Mouse (Mus musculus) cerebellum, postnatal 10 days (tissue): ENCODE data around the gene Llgl2.

Experiments used
- DNase-seq, 2 experiments: peaks; one replicate each; pipeline ENCODE4 v3.0.0; 2021; ENCODE audit warnings: mixed read lengths in 2 of 2

Llgl2 gene

DNA sequence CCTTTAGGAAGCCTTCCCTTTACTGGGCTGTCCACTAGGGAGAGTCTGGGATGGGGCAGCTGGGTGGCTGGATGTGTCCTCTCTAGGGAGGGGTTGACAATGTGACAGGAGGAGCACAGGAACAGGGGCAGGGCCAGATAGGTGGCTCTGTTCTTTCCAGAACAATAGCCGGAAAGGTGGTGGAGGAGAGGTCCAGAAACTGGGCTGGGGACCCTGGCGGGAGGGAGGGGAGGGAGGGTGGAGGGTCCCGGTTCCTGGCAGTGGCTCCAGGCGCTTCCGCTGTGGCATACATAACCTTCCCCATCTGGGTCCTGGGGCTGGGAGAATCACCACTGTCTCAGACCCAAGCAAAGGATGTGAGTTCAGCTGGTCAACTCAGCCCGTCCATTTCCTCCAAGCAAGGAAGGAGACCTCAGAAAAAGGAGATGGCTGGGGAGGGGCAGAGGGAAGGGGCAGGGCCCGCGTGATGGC is 14.5 kb upstream of the Llgl2 start:
- no peak for DNase-seq

DNA sequence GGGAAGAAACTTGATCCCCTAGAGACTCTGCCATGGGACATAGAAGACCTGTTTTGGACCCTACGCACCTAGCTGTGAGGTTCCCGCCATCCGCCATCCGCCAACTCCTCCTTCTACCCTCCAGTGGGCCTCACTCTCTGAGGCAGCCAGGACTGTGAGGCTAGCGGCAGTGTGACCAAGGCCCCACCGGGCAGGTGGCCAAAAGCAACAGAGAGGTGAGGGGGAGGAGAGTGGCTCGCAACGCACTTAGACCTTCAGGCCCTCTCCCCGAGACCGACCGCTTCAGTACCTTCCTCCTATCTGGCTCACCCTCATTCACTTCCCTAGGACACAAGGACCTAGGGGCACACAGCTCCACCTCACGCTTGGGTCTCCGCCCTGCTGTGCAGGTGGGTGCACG is 13.5 kb upstream of the Llgl2 start:
- DNase-seq = peak in 1 of 2 experiments; percentile 54

DNA sequence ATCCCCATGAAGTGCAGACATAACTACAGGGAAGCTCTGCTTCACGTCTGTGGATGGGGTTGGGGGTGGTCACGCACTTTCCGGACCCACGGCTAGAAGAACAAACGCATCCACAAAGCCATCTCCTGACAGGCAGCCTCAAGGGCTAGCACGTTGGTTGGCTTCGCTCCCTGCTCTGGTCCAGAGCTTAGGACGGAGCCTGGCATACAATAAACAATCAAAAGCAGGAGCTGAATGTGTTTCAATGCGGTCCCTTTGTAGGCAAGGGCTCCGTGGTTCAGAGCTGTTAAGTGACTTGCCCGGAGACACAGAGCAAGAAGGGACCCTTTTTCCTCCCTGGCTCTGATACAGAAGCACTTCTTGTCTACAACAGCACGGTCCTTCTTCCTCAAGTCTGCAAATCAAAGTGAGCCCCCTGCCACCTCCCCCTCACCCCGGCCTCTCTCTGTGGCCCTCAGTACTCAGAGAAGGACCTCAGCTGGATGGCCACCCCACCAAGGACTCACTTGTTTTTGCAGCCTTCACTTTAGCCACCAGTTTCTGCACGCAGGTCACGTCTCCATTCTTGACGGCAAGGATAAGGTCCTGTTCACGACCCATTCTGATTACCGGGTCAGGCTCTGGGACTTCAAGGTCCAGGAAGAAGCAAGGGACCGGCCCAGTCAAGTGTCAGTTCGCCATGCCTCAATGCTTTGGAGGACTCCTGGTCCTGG is 12.3 kb upstream of the Llgl2 start:
- no peak for DNase-seq

DNA sequence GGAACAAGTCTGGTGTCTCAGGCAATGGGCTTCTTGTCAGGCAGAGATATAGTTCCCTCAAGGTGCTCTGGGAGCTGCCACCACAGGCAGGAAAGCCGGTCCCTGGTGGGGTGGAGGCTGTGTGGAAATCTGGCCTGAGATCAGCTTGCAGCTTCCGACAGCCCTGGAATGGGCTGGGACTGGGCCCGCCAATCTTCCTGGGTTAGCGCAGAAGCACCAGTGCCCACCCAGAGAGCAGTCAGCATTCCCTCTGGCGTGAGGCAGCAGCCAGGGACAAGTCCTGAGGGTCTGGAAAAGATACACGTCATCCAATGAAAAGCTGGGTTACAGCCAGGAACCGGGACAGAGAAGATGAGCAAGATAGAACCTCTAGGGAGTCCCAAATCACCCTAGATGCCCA is 11.8 kb upstream of the Llgl2 start:
- DNase-seq = no peak

DNA sequence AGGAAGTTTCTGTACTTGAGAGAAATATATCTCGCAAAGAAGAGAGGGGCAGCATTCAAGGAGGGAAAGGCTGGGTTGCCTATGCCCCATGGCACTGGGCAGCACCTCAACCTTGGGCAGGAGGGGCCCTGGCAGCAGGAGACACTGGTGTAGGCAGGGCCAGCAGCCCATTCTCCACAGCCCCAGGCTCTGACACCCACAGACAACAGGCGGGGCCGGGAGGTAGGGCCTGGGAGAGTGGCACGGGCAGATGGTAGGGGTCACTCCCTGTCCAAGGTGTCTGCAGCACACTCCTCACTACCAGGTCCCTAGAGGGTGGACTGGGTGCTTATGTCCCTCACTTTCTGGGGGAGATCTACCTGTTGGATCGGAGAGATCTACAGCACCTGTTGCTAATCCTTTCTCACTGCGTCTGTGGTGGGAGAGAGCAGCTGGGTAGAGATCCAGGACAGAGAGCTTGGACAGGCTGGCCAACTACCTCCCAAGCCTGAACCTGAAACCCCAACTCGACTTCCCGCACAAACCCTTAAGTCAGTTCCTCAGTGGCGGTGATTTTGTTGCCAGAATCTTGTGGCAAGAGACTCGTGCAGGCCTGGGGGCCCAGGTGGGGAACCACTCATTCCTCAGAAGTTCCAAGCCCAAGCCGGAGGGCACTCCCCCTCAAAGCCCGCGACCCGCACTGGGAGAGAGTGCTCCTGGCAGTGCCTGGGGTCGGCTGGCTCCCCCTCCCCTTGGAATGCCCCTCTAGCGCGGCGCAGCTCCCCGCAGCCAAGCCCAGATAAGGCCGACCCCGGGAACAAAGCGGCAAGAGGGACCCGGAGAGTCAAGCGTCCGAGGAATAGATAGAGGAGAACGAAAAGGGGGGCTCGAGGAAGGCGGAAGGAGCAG is 11.1 kb upstream of the Llgl2 start:
- peak in 1 of 2 experiments; percentile 46 for DNase-seq

DNA sequence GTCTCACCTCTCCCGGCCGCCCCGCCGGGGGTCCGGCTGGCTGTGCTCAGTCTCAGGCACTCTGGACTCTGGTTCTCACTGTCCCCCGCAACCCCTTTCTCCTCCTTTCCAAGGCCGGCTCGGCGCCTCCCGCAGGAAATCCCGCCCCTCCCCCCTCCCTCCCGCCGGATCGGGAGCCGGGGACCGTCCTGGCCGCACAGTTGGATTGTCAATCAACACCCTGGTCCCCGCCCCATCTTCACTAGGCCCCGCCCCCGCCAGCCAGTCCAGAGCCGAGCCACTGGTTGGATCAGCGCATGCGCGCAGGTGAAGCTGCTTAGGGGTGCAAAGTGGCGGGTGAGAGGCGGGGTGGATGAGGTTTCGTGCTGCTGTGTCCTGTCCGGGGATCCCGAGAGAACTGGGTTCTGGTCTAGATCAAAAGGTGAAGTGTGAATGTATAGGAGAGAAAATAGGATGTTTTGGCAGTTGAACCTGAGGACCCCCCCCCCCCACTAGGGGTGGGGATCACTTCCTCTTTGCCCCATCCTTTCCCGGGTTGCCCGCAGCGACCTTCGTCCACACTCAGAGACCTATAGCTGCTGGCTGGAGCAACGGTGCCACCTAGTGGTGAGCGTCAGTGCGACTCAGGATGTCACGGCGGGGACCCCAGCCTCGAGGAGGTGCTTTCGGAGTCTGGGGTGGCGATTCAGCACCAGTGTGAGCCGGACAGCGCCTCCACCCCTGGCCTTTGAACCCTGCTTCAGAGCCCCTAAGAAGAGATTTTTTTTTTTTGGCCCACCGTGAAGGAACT is 10.1 kb upstream of the Llgl2 start, which contains the start of gene Caskin2:
Gene Caskin2 (minus strand): TSS at position 133 of the 790 bp plus-strand sequence.
- peak; percentile 97 for DNase-seq

DNA sequence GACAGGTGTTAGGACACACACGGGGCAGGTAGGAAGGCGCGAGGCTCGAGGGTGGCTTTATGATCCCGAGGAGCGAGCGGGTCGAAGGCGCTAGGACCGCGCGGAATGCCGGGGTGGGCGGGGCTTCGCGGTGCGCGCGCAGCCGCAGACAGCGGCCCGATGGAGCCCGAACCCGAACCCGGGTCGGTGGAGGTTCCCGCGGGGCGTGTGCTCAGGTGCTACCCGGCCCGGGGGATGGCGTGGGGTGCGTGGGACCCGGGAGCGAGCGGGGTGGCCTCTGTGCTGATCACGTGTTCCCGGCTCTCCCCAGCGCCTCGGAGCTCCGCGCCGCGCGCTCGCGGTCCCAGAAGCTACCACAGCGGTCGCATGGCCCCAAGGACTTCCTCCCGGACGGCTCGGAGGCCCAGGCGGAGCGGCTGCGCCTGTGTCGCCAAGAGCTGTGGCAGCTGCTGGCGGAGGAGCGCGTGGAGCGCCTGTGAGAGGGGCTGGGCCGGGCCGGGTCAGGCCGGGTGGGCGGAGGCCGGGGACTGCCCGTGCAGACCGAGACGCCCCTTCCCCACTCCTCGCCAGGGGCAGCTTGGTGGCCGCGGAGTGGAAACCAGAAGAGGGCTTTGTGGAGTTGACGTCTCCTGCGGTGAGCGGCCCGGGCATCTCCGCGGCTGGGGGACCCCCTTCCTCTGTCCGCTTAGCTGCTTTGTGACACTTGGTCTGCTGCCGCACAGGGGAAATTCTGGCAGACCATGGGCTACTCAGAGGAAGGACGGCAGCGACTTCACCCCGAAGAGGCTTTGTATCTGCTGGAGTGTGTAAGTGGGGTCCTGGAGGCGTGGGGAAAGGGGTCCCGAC is 9.0 kb upstream of the Llgl2 start, which contains the start of gene Tsen54:
Gene Tsen54 (plus strand): TSS at position 120 of the 846 bp plus-strand sequence.
- DNase-seq = peak; percentile 95 to 96

DNA sequence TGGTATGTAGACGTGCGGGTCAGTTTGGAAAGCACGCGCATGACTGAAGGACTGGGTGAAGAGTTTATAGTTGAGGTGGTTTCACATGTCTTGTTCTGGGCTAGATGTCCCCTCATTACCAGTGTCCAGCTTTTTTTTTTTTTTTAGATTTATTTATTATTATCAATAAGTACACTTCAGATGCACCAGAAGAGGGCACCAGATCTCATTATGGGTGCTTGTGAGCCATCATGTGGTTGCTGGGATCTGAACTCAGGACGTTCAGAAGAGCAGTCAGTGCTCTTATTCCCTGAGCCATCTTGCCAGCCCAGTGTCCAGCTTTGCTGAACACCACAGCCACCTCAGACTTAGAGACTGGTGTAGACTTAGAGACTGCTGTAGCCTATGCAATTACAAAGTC is 6.5 kb upstream of the Llgl2 start:
- no peak for DNase-seq

DNA sequence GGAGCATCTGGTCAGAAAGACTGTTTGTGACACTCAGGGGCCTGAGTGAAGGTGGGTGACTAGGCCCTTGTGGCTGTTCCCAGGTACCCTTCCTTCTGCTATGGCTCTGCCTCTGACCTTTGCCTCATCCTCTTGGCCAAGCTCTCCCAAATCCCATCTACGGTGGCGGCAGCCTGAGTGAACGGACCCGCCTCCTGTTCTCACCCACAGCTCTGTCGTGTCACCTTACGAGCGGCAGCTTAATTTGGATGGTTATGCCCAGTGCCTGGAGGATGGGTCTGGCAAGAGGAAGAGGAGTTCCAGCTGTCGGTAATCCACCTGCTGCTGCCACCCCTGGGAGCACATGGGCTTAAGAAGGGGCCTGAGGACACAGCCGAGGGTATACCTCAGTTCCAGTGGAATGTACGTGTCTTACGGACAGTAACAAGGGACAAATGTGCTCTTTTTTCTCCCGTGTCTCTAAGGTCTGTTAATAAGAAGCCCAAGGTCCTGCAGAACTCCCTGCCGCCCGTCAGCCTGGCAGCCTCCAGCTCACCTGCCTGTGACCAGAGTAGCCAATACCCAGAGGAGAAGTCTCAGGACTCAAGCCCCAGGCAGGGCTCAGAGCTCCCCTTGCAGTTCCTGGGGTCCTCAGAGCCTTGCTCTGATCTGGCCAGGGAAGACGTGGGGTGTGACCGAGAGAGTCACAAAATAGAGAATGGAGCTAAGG is 3.8 kb upstream of the Llgl2 start:
- no peak for DNase-seq

DNA sequence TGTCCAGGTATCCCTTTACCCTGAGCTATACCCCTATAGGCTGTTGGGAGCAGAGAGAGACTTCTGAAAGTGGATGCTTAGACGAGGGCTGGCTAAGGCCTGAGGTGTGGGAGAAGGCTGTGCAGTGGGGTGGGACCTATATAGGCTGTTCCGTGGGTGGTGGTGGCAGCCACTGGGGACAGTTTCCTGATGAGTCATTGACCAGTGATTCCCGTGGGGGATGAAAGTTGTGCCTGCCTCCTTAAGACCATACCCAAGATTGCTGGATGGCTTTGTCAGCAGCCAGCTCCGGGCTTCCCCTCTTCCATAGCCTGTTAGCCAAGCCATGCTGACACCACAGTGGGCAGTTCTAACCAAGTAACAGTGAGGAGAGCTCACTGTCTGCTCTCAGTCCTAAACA is 2.8 kb upstream of the Llgl2 start:
- no peak for DNase-seq

DNA sequence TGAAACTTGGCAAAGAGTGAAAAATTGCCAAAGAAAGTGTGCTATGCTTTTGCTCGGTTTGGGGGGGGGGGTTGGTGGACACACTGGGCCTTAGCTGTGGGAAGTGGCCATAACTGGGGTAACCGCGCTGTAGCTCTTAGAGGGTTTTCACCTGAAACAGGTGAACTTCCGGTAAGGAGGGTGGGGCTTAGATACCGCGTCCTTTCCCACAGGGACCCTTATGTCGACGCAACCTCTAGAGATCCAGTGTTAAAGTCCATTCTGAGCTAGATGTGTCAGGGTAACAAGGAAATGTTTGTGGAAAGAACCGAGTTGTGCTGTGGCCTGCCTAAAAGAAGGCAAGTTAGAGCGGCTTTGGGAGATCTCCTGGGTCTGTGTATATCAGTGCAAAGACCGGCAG is 964 bp downstream of the Llgl2 start:
- no peak for DNase-seq

DNA sequence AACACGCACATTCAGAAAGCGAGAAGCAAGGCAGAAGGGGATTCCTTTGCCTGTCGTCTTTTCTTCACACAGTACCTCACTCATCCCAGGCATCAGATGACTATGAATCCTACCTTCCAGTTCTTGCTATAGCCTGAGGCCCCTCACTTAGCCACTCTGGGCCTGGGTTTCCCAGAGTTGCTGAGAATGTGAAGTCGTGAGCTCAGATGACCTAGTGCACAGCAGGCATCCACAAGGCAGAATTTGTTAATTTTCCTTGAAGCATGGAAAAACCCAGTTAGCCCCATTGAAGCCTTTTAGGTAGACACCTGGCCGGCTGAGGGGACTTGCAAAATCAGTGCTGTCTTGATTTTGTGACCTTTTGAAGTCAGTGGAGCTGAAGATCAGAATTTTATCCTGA is 2.6 kb downstream of the Llgl2 start:
- no peak for DNase-seq

DNA sequence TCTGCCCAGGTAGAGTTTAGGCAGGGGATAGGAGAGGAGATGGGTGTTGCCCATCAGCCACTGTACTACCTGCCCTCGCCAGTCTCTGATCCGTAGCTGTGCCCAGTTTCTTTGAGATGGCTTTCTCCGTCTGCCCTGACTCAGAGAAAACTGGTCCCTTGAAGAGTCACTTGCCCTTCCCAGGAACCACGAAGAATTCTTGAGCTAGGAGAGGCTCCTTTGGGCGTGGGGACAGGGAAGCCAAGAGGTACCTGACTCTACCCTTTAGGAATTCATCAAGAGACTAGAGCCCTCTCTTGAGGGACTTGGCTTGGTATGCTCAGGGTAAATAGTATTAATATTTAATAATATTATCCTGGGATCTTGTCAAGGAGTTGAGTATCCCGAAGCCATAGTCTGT is 3.8 kb downstream of the Llgl2 start:
- no peak for DNase-seq

DNA sequence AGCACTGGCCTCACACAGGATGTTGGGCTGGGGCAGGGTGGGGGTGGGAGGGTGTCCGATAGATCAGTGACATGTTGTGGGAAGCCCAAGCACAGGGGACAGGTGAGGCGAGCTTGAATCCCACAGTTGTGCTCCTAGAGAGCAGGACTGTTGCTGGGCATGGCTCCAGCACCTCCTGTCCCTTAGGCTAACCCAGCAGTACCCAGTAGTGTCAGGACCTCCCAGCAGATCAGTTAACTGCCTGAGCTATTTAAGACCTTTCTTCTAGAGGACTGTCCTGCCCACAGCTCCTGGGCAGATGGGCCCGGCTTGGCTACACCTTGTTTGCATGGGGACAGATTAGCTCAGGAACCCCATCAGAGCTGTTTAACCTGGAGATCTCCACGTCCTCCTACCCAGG is 5.2 kb downstream of the Llgl2 start:
- no peak for DNase-seq

DNA sequence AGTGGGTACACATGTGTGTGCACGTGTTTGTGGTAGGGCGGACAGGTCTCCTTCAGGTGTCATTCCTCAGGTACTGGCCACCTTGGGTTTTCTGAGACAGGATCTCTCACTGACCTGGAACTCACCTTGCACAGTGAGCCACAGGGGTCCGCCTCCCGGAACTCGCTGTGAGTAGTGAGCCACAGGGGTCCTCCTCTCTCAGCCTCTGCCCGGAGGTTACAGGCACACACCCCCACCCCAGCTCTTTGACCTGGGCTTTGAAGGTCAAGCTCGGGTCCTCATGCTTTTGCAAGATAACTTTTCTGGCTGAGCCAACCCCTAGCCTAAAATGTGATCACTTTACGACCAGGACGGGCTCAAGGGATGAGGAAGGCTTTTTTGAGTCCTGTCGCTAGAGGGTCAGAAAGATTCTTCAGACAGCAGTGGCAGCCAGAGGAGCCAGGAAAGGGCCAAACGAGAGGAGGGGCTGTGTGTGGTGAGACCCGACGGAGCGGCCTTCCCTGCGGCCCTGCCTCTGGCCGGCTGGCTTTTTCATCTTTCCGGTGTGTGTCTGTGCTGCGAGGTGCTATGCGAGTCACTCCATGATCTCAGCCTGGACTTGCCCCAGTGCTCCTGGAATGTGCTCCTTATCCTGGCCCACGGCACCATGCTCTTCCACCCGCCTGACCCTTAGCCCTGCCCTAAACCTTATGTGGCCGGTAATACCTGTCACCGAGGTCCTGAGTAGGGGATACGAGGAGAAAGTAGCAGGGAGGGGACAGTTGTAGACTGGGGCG is 6.9 kb downstream of the Llgl2 start:
- DNase-seq = no peak

DNA sequence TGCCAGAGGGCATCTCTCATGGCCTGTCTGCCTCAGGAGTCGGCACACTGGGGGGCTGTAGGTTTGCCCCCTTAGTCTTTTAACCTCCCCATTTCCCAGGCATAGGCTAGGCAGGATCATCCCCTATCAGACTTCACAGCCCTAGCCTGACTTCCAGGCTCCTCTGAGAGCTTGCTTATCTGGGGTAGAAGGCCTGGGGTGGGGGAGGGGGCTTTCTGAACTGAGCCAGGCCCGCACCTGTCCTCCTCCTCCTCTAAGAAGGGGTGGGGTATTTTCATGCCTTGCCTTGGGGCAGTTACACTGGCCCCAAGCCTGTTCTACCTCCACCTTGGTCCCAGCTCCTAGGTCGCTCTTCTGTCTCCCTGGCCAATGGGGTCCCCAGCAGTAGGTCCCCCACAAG is 7.7 kb downstream of the Llgl2 start:
- no peak for DNase-seq

DNA sequence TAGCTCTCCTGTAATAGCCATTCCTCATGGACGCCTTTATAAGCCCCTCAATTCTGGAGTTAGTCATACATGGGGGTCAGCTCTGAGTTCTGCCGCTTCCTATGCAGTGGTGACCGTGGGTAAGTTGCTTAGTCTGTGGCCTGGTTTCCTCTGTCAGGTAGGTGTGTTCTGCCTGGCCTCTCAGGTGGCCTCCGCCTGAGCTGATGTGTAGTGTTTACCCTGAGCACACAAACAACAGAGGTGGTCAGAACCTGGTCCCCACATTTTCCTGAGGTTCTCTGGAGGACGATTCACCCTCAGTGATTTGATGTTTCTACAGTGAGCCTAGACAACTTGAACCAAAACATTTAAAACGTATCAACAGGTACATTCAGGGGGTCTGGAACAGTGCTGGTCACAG is 8.2 kb downstream of the Llgl2 start:
- DNase-seq = no peak

DNA sequence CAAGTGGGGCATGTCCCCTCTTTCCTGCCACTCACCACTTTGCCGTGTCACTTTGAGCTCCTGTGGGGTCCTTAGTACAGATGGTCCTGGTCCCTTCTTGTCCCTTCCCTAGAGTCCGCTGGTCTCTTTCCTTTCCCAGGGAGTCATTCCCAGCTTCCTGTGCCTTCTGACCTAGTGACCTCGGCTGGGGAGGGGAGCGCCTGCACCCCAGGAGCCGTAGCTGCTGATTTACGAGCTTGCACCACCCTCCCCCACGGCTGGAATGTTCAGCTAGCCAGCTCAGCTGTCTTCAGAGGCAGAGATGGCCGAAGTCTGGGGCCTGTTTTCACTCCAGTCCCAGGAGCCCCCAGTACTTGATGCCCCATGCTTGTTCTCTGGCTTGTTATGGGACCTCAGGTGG is 8.7 kb downstream of the Llgl2 start:
- DNase-seq = no peak

DNA sequence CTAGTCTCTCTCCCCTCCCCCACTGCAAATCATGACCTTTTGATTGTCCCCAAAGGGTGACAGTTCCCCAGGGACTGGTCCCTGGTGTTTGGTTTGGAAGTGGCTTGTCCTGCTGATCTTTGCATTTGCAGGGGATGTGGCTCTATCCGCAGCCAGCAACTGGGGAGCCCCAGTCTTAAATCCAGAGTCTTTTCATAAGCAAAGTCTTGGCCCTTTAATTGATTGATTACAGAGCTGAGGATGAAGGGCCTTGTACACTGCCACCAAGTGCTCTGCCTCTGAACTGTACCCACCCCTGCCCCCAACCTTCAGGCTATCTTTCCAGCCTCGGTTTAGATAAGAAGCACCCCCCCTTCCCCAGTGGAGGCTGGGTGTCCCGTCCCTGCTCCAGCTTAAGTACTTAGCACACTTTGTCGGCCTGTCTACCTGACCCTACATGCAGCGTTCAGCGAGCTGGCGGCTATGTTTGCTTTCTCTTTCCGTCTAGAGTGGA is 9.2 kb downstream of the Llgl2 start:
- no peak for DNase-seq

DNA sequence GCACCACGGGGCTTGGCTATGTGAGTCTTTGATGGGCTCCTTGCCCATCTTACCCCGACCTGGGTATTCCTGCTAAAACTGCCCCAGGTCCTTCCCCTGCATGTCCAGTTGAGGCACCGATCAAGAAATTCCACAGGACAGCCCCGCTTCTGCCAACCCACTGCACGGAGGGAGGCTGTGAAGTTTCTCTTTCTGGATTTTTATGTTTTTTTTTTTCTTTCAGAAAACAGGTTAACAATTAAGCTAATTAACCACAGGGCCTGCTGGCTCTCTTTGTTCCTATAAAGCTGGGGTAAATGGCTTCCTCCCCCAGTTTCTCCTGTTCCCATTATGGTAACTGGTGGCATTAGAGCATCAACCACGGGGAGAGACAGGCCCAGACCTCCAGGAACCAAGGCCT is 10.2 kb downstream of the Llgl2 start:
- no peak for DNase-seq
